Mouse (Mus musculus): ENCODE results near the gene Oser1.

DNA sequence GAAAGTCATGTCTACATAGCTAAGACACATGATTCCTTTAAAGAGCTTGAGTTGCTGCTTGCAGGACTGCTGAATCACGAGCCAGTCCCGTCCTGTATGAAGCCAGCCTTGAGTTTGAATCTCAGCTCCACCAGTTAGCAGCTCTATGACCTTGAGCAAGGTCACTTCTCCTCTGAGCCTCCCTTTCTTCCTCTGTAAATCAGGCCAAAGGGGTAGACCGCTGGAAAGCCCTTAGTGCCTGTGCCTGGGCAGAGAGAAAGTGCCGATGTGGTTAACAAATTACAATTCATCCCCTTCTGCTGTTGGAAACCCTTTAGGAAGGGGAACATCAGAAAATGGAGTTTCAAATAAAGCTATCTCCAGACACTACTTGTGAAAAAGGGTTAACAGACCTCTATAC, 13.3 kb upstream of the Oser1 start:
- no peak for TF ChIP-seq CTCF (IDR thresholded peaks at IDR 0.05; ENCODE audit: control insufficient read depth, insufficient read depth, insufficient read length)
- TF ChIP-seq USF1 (IDR thresholded peaks at IDR 0.05; ENCODE audit: low read depth), result no peak
- TF ChIP-seq MYOG (IDR thresholded peaks at IDR 0.05; ENCODE audit: control insufficient read depth, extremely low read depth, insufficient read length), result no peak
- TF ChIP-seq CEBPB (IDR thresholded peaks at IDR 0.05; ENCODE audit: low read depth), result no peak
- TF ChIP-seq MYOD1 (IDR thresholded peaks at IDR 0.05; ENCODE audit: control insufficient read depth, insufficient read length, low read depth), result no peak
- TF ChIP-seq MAX (IDR thresholded peaks at IDR 0.05), result no peak
- no peak for TF ChIP-seq FOSL1 (IDR thresholded peaks at IDR 0.05; ENCODE audit: insufficient read depth, low read length, poor library complexity, severe bottlenecking)
